Mouse (Mus musculus): ENCODE data around the gene Grwd1. TPM values are rescaled to one million over a fixed set of nuclear protein-coding genes. Genes with fewer than 3 reads are reported as not detected.
A peak's percentile ranks its signal among the peaks of the same experiment; 100 is the strongest.

Grwd1 gene
- polyA plus RNA-seq, 1 experiment from 2014 or later, result 16.4 TPM

GRCm38 (mm10) chr7:45805941-45806340 is 24.8 kb downstream of the Grwd1 start:
- no peak for TF ChIP-seq CTCF (IDR thresholded peaks at IDR 0.05; ENCODE audit: low read depth)
- Histone ChIP-seq H3K4me1 (replicated peaks; ENCODE audit: control insufficient read depth, insufficient read depth, low read length) (no peaks in the 10 kb centered on the region), H3K27me3 (replicated peaks; ENCODE audit: control insufficient read depth, insufficient read depth, low read length) (no peaks in the 10 kb centered on the region), H3K4me2 (replicated peaks; ENCODE audit: low read depth) (no peak overlapping the region), H3K9me3 (ENCODE audit: control insufficient read depth) (no peaks in the 10 kb centered on the region), H3K27ac (ENCODE audit: low read depth, low read length) (no peak overlapping the region), H3K9ac (ENCODE audit: low read depth, low read length) (no peak overlapping the region), H3K4me3 (ENCODE audit: low read depth, low read length) (no peak overlapping the region), H3K36me3 (ENCODE audit: control insufficient read depth, insufficient read depth) (peaks cover 45% of the 10 kb centered on the region)
- ATAC-seq, result no peak
- WGBS, result 55% methylated on average over 5 of the region's 5 CpGs

GRCm38 (mm10) chr7:45802551-45802950 is 28.2 kb downstream of the Grwd1 start:
- H3K9me3 ChIP-seq (ENCODE audit: control insufficient read depth), result no peaks in the 10 kb centered on the region
- H3K27ac ChIP-seq (ENCODE audit: low read depth, low read length), result no peak overlapping the region
- no peak for TF ChIP-seq CTCF (IDR thresholded peaks at IDR 0.05; ENCODE audit: low read depth)
- H3K4me3 ChIP-seq (ENCODE audit: low read depth, low read length), result no peak overlapping the region
- no peaks in the 10 kb centered on the region for H3K4me1 ChIP-seq (replicated peaks; ENCODE audit: control insufficient read depth, insufficient read depth, low read length)
- no peak for ATAC-seq
- WGBS, result 91% methylated on average over 6 of the region's 6 CpGs
- 0 out of 2 replicates have a peak, but pooled peaks cover 5% of the 10 kb centered on the region for H3K27me3 ChIP-seq (replicated peaks; ENCODE audit: control insufficient read depth, insufficient read depth, low read length)
- H3K36me3 ChIP-seq (ENCODE audit: control insufficient read depth, insufficient read depth), result peaks cover 12% of the 10 kb centered on the region
- H3K9ac ChIP-seq (ENCODE audit: low read depth, low read length), result no peak overlapping the region
- H3K4me2 ChIP-seq (replicated peaks; ENCODE audit: low read depth), result no peak overlapping the region

GRCm38 (mm10) chr7:45801348-45801747 is 29.4 kb downstream of the Grwd1 start:
- TF ChIP-seq CTCF (IDR thresholded peaks at IDR 0.05; ENCODE audit: low read depth), result peak; percentile 100
- H3K4me3 ChIP-seq (ENCODE audit: low read depth, low read length), result peak overlapping the region; percentile 30
- H3K9me3 ChIP-seq (ENCODE audit: control insufficient read depth), result no peaks in the 10 kb centered on the region
- no peak overlapping the region for H3K27ac ChIP-seq (ENCODE audit: low read depth, low read length)
- 1% methylated on average over 12 of the region's 12 CpGs for WGBS
- no peaks in the 10 kb centered on the region for H3K4me1 ChIP-seq (replicated peaks; ENCODE audit: control insufficient read depth, insufficient read depth, low read length)
- H3K36me3 ChIP-seq (ENCODE audit: control insufficient read depth, insufficient read depth), result no peaks in the 10 kb centered on the region; the same call in 1 of the 2 replicates
- peak overlapping the region; percentile 69 for H3K4me2 ChIP-seq (replicated peaks; ENCODE audit: low read depth)
- ATAC-seq, result peak; percentile 51
- H3K27me3 ChIP-seq (replicated peaks; ENCODE audit: control insufficient read depth, insufficient read depth, low read length), result peaks cover 10% of the 10 kb centered on the region; the same call in 1 of the 2 replicates
- no peak overlapping the region for H3K9ac ChIP-seq (ENCODE audit: low read depth, low read length)

- Histone ChIP-seq H3K27me3 (replicated peaks; ENCODE audit: control insufficient read depth, insufficient read depth, low read length) (peaks cover 10% of the 10 kb centered on the region; the same call in 1 of the 2 replicates), H3K36me3 (ENCODE audit: control insufficient read depth, insufficient read depth) (no peaks in the 10 kb centered on the region; the same call in 1 of the 2 replicates), H3K4me1 (replicated peaks; ENCODE audit: control insufficient read depth, insufficient read depth, low read length) (no peaks in the 10 kb centered on the region), H3K4me3 (ENCODE audit: low read depth, low read length) (peak overlapping the region; percentile 30), H3K9ac (ENCODE audit: low read depth, low read length) (no peak overlapping the region), H3K27ac (ENCODE audit: low read depth, low read length) (no peak overlapping the region), H3K9me3 (ENCODE audit: control insufficient read depth) (no peaks in the 10 kb centered on the region), H3K4me2 (replicated peaks; ENCODE audit: low read depth) (peak overlapping the region; percentile 69)
- ATAC-seq, result peak; percentile 28
- WGBS, result 15% methylated on average over 22 of the region's 25 CpGs
- TF ChIP-seq CTCF (IDR thresholded peaks at IDR 0.05; ENCODE audit: low read depth), result no peak
Observed at GRCm38 (mm10) chr7:45800546-45801204, 30.1 kb downstream of the Grwd1 start.

GRCm38 (mm10) chr7:45800001-45800400 is 30.7 kb downstream of the Grwd1 start:
- peaks cover 10% of the 10 kb centered on the region; the same call in 1 of the 2 replicates for H3K27me3 ChIP-seq (replicated peaks; ENCODE audit: control insufficient read depth, insufficient read depth, low read length)
- H3K9me3 ChIP-seq (ENCODE audit: control insufficient read depth), result no peaks in the 10 kb centered on the region
- TF ChIP-seq CTCF (IDR thresholded peaks at IDR 0.05; ENCODE audit: low read depth), result no peak
- H3K4me1 ChIP-seq (replicated peaks; ENCODE audit: control insufficient read depth, insufficient read depth, low read length), result no peaks in the 10 kb centered on the region
- H3K36me3 ChIP-seq (ENCODE audit: control insufficient read depth, insufficient read depth), result no peaks in the 10 kb centered on the region; the same call in 1 of the 2 replicates
- H3K4me2 ChIP-seq (replicated peaks; ENCODE audit: low read depth), result peak overlapping the region; percentile 69
- no peak overlapping the region for H3K9ac ChIP-seq (ENCODE audit: low read depth, low read length)
- H3K27ac ChIP-seq (ENCODE audit: low read depth, low read length), result no peak overlapping the region
- no peak for ATAC-seq
- 33% methylated on average over 7 of the region's 7 CpGs for WGBS
- peak overlapping the region; percentile 30 for H3K4me3 ChIP-seq (ENCODE audit: low read depth, low read length)

GRCm38 (mm10) chr7:45798931-45799330 is 31.8 kb downstream of the Grwd1 start:
- Histone ChIP-seq H3K27me3 (replicated peaks; ENCODE audit: control insufficient read depth, insufficient read depth, low read length) (peaks cover 10% of the 10 kb centered on the region; the same call in 1 of the 2 replicates), H3K4me3 (ENCODE audit: low read depth, low read length) (peak overlapping the region; percentile 48), H3K9me3 (ENCODE audit: control insufficient read depth) (no peaks in the 10 kb centered on the region), H3K4me1 (replicated peaks; ENCODE audit: control insufficient read depth, insufficient read depth, low read length) (no peaks in the 10 kb centered on the region), H3K36me3 (ENCODE audit: control insufficient read depth, insufficient read depth) (no peaks in the 10 kb centered on the region; the same call in 1 of the 2 replicates), H3K4me2 (replicated peaks; ENCODE audit: low read depth) (peak overlapping the region; percentile 93; the same call in 1 of the 2 replicates), H3K9ac (ENCODE audit: low read depth, low read length) (no peak overlapping the region), H3K27ac (ENCODE audit: low read depth, low read length) (no peak overlapping the region)
- 58% methylated on average over 7 of the region's 7 CpGs for WGBS
- TF ChIP-seq CTCF (IDR thresholded peaks at IDR 0.05; ENCODE audit: low read depth), result no peak
- no peak for ATAC-seq
